In genomic region chr12:25387791-25388280, GRCm38 (mm10) we compare ENCODE assay signal across 20 mouse cellular contexts.
"Had no signal": no experiment of that assay in that cellular context is flagged by ENCODE, and none has a peak within 500 bp of the region (broad histone marks: within the 10 kb centered on the region; RNA-seq: fewer than 3 reads in every experiment).

No protein-coding gene starts in this region.

- H3K4me1 ChIP-seq: limb, embryonic 12.5 days; limb, embryonic 15.5 days; liver, embryonic 15.5 days; lung, embryonic 15.5 days; midbrain, embryonic 10.5 days; neural tube, embryonic 12.5 days; neural tube, embryonic 15.5 days had no signal

- H3K36me3 ChIP-seq: limb, embryonic 12.5 days; limb, embryonic 15.5 days; liver, embryonic 15.5 days; lung, embryonic 15.5 days; midbrain, embryonic 10.5 days; neural tube, embryonic 12.5 days; neural tube, embryonic 15.5 days had no signal

- H3K9ac ChIP-seq: limb, embryonic 12.5 days; limb, embryonic 15.5 days; liver, embryonic 15.5 days; lung, embryonic 15.5 days; neural tube, embryonic 12.5 days; neural tube, embryonic 15.5 days had no signal

- H3K9me3 ChIP-seq: limb, embryonic 12.5 days; limb, embryonic 15.5 days; liver, embryonic 15.5 days; lung, embryonic 15.5 days; midbrain, embryonic 10.5 days; neural tube, embryonic 12.5 days; neural tube, embryonic 15.5 days had no signal

- DNase-seq: kidney, postnatal 14 days; kidney, postnatal 4 days; left cerebral cortex, postnatal 4 days; lung, adult 18-20 months; lung, postnatal 10 days; lung, postnatal 36 days; midbrain, embryonic 14.5 days; thymus, adult 2 months; thymus, postnatal 14 days; thymus, postnatal 4 days had no signal

- H3K4me3 ChIP-seq: limb, embryonic 12.5 days; limb, embryonic 15.5 days; liver, embryonic 15.5 days; lung, embryonic 15.5 days; megakaryocyte, embryonic 14.5 days; midbrain, embryonic 10.5 days; neural tube, embryonic 12.5 days; neural tube, embryonic 15.5 days had no signal

- H3K27ac ChIP-seq: limb, embryonic 12.5 days; limb, embryonic 15.5 days; liver, embryonic 15.5 days; lung, embryonic 15.5 days; midbrain, embryonic 10.5 days; neural tube, embryonic 12.5 days; neural tube, embryonic 15.5 days; stomach, postnatal 0 days had no signal

- H3K27me3 ChIP-seq: limb, embryonic 12.5 days; limb, embryonic 15.5 days; liver, embryonic 15.5 days; lung, embryonic 15.5 days; neural tube, embryonic 12.5 days; neural tube, embryonic 15.5 days had no signal

- H3K4me2 ChIP-seq: limb, embryonic 12.5 days; limb, embryonic 15.5 days; liver, embryonic 11.5 days; liver, embryonic 15.5 days; lung, embryonic 15.5 days; neural tube, embryonic 12.5 days; neural tube, embryonic 15.5 days had no signal
